Comparison of ENCODE assay signal across 19 mouse cellular contexts in the genomic region with DNA sequence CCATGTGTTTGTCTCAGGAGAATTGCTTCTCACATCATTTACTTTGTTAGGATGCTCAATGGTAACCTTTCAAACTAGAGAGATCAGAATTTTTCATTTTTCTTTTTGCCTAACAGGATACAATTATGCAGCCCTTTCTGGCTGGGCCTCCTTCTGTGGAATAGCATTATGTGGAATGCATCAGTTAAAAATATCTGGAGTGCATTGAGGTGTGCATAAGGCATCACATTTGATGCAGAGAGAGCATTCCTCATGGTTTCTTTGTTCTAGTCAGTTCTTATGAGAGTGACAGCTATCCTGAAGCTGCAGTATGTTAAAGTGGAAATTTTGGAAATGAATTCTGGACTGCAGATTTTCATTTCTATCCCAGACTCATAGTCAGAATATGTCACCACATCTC. TPM values are rescaled to one million over a fixed set of nuclear protein-coding genes. Genes with fewer than 3 reads are reported as not detected.
DNase-seq lines count a peak whose midpoint lies in the region; ATAC-seq and TF ChIP-seq lines count a peak whose summit lies in the region.
"Had no signal": no experiment of that assay in that cellular context is flagged by ENCODE, and none has a peak within 500 bp of the region (broad histone marks: within the 10 kb centered on the region; RNA-seq: fewer than 3 reads in every experiment).

No protein-coding gene starts in this region.

- CTCF ChIA-PET in Patski (lab: Charles Lee): no interaction called here

- no peak for TF ChIP-seq CTCF in Patski (IDR thresholded peaks at IDR 0.05)

- in situ Hi-C loops in Patski (cut with MboI; ENCODE audit: low pct_unique_long_range_greater_than_20kb): no loop called here

- ATAC-seq in Patski: peak; percentile 88
- ATAC-seq in CD4-positive, CD25-positive, alpha-beta regulatory T cell, adult 4 months: no peak
- ATAC-seq: activated CD4-positive, CD25-positive, alpha-beta regulatory T cell, adult 4 months had no signal

- POLR2A ChIA-PET in Patski (lab: Charles Lee): interaction anchor here (1.3 kb wide), 1 partner anchor 9 kb away, joined by 4 read pairs; no protein-coding TSS in a partner anchor

- H3K27me3 ChIP-seq in Patski: no peaks in the 10 kb centered on the region
- H3K27me3 ChIP-seq: CH12.LX had no signal

- DNase-seq in Muller cell, postnatal 12 days (ENCODE audit: inconsistent ontology term): peak; percentile 83
- no peak for DNase-seq in Patski (ENCODE audit: low read depth, low spot score)
- no peak for DNase-seq in urinary bladder, postnatal 25 days (ENCODE audit: low spot score)
- DNase-seq: adrenal gland, adult 2 months; adrenal gland, adult 8-10 months; adrenal gland, postnatal 10 days; adrenal gland, postnatal 14 days; adrenal gland, postnatal 25 days; adrenal gland, postnatal 36 days; B cell, adult 2 months; cerebellum, adult 11 months; cerebellum, adult 11-12 months; cerebellum, adult 18-20 months; cerebellum, adult 2 months; cerebellum, adult 8-10 months; cerebellum, adult 9-10 months had no signal

RNA-seq across cellular contexts. Expression of a gene that starts 9.1 kb away (rescaled TPM):
- 15.6 TPM for polyA plus RNA-seq in Patski (2021)
- 10 to 100 TPM; 20.8 to 21.6 TPM for polyA plus RNA-seq in CD4-positive, CD25-positive, alpha-beta regulatory T cell, adult 4 months (2017; shearing (Covaris generic))

RNA-seq across cellular contexts. Expression of a gene that starts 37.5 kb away (rescaled TPM):
- polyA plus RNA-seq in Patski (2021): 17.9 TPM
- 10 to 100 TPM; 44.8 to 46.9 TPM for polyA plus RNA-seq in CD4-positive, CD25-positive, alpha-beta regulatory T cell, adult 4 months (2017; shearing (Covaris generic))

RNA-seq across cellular contexts. Expression of a gene that starts 40.5 kb away (rescaled TPM):
- 11.4 TPM for polyA plus RNA-seq in Patski (2021)
- polyA plus RNA-seq in CD4-positive, CD25-positive, alpha-beta regulatory T cell, adult 4 months (2017; shearing (Covaris generic)): 10 to 100 TPM; 13.0 to 14.0 TPM
